Mouse (Mus musculus) ES-Bruce4 (cell line): Measurements from ENCODE around the gene Igsf9b. TPM values are rescaled to one million over a fixed set of nuclear protein-coding genes. Genes with fewer than 3 reads are reported as not detected.

Experiments
- H3K27ac ChIP-seq: 2 replicates; pipeline ENCODE4 v1.5.1; 2012; ENCODE audit warnings: low read length, inconsistent platforms; ENCODE audit not compliant: insufficient read depth
- H3K27me3 ChIP-seq: 2 replicates; pipeline ENCODE4 v1.6.1; 2012; ENCODE audit warnings: mild to moderate bottlenecking, low read length, inconsistent platforms; ENCODE audit not compliant: control insufficient read depth, poor library complexity, insufficient read depth, severe bottlenecking
- H3K36me3 ChIP-seq: 2 replicates; pipeline ENCODE4 v1.6.1; 2012; ENCODE audit warnings: inconsistent platforms, mild to moderate bottlenecking, low read length, moderate library complexity; ENCODE audit not compliant: control insufficient read depth, poor library complexity, insufficient read depth, severe bottlenecking
- H3K4me1 ChIP-seq: one replicate; pipeline ENCODE4 v1.8.1; 2011; ENCODE audit warnings: low read length; ENCODE audit not compliant: control insufficient read depth, insufficient read depth
- H3K4me3 ChIP-seq: 2 replicates; pipeline ENCODE4 v1.5.1; 2011; ENCODE audit warnings: low read depth, mild to moderate bottlenecking, low read length
- H3K9ac ChIP-seq: 2 replicates; pipeline ENCODE4 v1.6.1; 2012; ENCODE audit warnings: low read depth, mild to moderate bottlenecking, inconsistent platforms; ENCODE audit not compliant: poor library complexity, severe bottlenecking
- H3K9me3 ChIP-seq: replicated peaks from 2 replicates; pipeline ENCODE4 v1.6.1; 2012; ENCODE audit warnings: mild to moderate bottlenecking, low read length, inconsistent platforms; ENCODE audit not compliant: control insufficient read depth, poor library complexity, insufficient read depth, severe bottlenecking
- CTCF ChIP-seq: IDR thresholded peaks from one replicate; pipeline ENCODE4 v1.8.1; 2011; ENCODE audit warnings: low read depth, low read length
- EP300 ChIP-seq: IDR thresholded peaks from 2 replicates; pipeline ENCODE4 v1.6.1; 2011; ENCODE audit warnings: low read depth, low read length; ENCODE audit not compliant: insufficient read depth
- POLR2A ChIP-seq: IDR thresholded peaks from one replicate; pipeline ENCODE4 v1.8.1; 2011; ENCODE audit warnings: low read length; ENCODE audit not compliant: insufficient read depth
- polyA plus RNA-seq: library from polyadenylated mRNA; stranded (reverse); fragments of >200 nt; gene quantifications from 2 replicates; pipeline ENCODE4 v1.2.4, GENCODE M21; 2011; ENCODE audit warnings: low read depth; ENCODE audit not compliant: missing spikeins, insufficient read depth, insufficient read length

Gene Igsf9b
- polyA plus RNA-seq, 1 experiment, result 32.2 TPM

DNA sequence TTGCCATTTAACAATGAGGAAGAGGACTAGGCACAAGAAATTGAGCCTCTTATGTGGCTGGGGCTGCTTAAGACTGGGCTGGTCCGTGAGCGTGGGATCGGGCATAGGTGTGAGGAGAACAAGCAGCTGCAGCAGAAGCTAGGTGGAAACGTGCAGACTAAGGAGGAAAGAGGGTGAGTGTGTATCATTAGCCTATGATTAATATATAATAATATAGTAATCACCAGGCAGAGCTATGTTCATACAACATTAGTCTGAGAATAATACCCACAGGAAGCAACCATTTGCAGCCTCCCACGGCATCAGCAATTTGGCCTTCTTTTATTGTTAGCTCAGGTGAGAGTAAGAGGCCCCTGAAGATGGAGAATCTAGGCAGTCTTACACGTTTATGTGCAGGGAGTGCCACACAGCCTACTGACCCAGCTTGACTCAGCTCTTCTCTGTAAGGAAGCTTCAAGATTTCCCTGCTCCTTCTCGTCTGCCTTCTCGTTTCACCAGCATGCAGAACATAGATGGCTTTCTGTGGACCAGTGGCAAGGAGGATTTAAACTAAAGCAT lies 22.6 kb upstream of the Igsf9b start:
- Histone ChIP-seq H3K4me1 (no peaks in the 10 kb centered on the region), H3K9ac (no peak overlapping the region), H3K27ac (no peak overlapping the region), H3K9me3 (no peaks in the 10 kb centered on the region), H3K27me3 (no peaks in the 10 kb centered on the region), H3K4me3 (no peak overlapping the region), H3K36me3 (no peaks in the 10 kb centered on the region)
- no peak for TF ChIP-seq CTCF
- no peak for TF ChIP-seq POLR2A
- no peak for TF ChIP-seq EP300

DNA sequence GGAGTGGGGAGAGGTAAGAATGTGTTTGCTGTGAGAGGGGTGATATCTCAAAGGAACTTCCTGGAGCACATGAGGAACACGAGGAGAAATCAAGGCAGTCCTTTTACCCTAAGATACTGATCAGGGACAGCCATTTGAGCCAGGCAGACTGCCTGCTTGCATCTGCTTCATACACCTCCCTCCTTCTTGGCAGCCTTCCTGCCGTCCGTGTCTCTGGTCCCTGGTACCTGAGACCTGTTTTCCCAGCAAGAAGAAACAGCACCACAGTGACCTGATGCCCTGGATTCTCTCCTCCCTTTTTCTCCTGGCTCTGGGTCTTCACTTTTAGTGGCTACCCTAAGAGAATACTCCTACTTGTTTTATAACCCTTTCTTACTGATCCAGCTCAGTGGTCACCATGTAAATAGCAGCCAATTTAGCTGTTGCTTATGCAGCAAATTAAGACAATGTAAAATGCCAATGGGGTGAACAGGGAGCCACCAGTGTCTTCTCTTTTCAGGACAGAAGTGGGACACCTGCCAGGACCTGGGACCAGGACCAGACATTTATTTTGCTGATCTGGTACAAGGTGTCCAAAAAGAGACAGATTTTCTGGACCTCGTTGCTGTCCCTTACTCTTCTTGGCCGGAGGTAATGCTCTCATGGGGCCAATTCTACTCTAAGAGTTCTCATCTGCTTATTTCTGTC lies 21.5 kb upstream of the Igsf9b start:
- Histone ChIP-seq H3K36me3 (no peaks in the 10 kb centered on the region), H3K27me3 (0 out of 2 replicates have a peak, but pooled peaks cover 1% of the 10 kb centered on the region), H3K9me3 (no peaks in the 10 kb centered on the region; the same call in 1 of the 2 replicates), H3K4me3 (no peak overlapping the region), H3K9ac (no peak overlapping the region), H3K4me1 (no peaks in the 10 kb centered on the region), H3K27ac (no peak overlapping the region)
- TF ChIP-seq POLR2A (no peak), EP300 (no peak), CTCF (no peak)

DNA sequence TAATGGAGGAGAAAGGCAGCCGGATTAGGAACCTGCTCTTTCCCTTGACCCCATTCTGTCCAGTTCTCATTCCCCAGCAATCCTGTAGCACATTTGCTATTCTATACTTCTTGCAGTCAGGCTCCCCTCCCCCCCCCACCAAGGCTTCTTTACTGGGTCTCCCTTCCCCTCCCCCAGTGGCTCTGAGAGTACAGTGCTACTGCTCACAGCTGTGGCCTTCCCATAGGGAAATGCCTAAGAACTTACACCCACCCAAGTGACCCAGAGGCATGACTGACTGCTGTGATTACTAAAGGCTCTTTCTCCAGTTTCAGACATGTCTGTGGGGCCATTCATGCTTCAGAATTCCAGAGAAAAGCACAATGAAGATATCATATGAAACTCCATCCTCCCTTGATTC lies 20.0 kb upstream of the Igsf9b start:
- H3K4me3 ChIP-seq, result no peak overlapping the region
- H3K27ac ChIP-seq, result no peak overlapping the region
- 0 out of 2 replicates have a peak, but pooled peaks cover 1% of the 10 kb centered on the region for H3K27me3 ChIP-seq
- no peaks in the 10 kb centered on the region for H3K36me3 ChIP-seq
- no peaks in the 10 kb centered on the region; the same call in 1 of the 2 replicates for H3K9me3 ChIP-seq
- no peaks in the 10 kb centered on the region for H3K4me1 ChIP-seq
- TF ChIP-seq EP300 (no peak), CTCF (no peak), POLR2A (no peak)
- H3K9ac ChIP-seq, result no peak overlapping the region

DNA sequence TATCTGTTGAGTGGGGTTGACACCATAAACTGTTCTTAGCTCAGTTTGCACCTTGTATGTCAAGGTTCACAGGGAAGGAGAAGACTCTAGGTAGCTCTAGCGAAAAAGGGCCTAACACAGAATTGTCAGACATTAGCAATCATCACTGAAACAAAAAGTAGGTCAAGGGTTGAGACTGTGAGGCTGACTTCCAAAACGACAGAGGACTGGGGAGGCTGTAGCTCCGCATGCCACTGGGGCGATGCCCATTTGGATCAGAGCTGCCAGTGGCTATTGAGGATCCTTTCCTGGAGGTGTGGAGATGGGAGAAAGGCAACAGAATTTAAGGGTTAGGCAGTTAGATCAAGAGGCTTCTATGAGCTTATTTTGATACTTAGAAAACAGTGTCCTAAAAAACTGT lies 18.0 kb upstream of the Igsf9b start:
- Histone ChIP-seq H3K9ac (no peak overlapping the region), H3K9me3 (no peaks in the 10 kb centered on the region; the same call in 1 of the 2 replicates), H3K27ac (no peak overlapping the region), H3K4me3 (no peak overlapping the region), H3K27me3 (0 out of 2 replicates have a peak, but pooled peaks cover 1% of the 10 kb centered on the region), H3K4me1 (no peaks in the 10 kb centered on the region), H3K36me3 (no peaks in the 10 kb centered on the region)
- TF ChIP-seq POLR2A, result no peak
- no peak for TF ChIP-seq CTCF
- no peak for TF ChIP-seq EP300

DNA sequence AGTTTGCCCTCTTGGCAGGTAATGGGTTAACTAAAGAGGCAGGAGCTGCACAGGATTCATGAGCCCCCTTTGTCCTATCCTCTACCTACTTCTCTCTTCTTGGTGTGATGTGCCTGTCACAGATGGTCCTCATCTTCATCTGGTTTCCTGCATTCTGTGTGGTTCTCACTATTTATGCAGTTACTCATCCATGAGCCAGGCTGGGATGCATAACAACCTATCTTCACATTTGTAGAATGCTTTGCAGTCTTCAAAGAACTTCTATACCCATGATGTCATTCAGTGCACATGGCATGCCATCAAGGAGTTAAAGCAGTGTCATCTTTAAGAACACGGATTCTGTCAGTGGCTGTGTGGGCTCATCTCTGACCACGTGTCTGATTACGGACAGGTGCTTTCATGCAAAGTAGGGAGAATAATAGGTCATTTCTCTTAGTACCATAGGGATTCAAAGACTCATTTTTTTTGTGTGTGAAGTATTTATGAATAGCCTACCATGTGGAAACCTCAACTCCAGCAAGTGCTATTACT lies 13.2 kb upstream of the Igsf9b start:
- no peak overlapping the region for H3K4me3 ChIP-seq
- no peaks in the 10 kb centered on the region for H3K4me1 ChIP-seq
- H3K36me3 ChIP-seq, result no peaks in the 10 kb centered on the region
- H3K27me3 ChIP-seq, result 0 out of 2 replicates have a peak, but pooled peaks cover 1% of the 10 kb centered on the region
- no peak overlapping the region for H3K9ac ChIP-seq
- no peak overlapping the region for H3K27ac ChIP-seq
- no peaks in the 10 kb centered on the region; the same call in 1 of the 2 replicates for H3K9me3 ChIP-seq
- TF ChIP-seq CTCF (no peak), POLR2A (no peak), EP300 (no peak)

DNA sequence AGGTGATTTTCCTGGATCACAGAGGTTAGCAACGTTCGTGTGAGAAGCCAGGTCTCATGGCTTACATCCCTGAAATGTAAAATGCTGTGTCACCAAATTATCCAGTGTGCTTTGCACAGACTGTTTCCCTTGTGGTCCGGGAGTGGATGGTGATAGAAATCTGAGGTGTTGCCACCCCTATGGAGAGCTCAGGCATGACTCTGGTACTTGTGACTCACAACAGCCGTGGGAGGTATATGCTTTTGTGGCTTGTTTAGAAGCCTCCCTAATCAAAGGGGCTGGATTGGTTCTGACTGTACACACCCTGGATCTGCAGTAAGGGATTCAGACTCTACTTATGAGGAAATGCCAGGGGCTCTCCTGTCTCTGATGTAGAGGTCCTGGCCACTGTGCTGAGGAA lies 12.7 kb upstream of the Igsf9b start:
- Histone ChIP-seq H3K4me3 (no peak overlapping the region), H3K27ac (no peak overlapping the region), H3K9me3 (no peaks in the 10 kb centered on the region; the same call in 1 of the 2 replicates), H3K9ac (no peak overlapping the region), H3K4me1 (no peaks in the 10 kb centered on the region), H3K36me3 (no peaks in the 10 kb centered on the region), H3K27me3 (0 out of 2 replicates have a peak, but pooled peaks cover 1% of the 10 kb centered on the region)
- TF ChIP-seq CTCF (no peak), POLR2A (no peak), EP300 (no peak)
